Mouse (Mus musculus) CH12.LX (cell line): ENCODE results near the gene Atp8b5.

Experiments used
- CTCF ChIP-seq, 2 experiments: IDR thresholded peaks in 1 of 2; conservative IDR thresholded peaks in 1 of 2; 2 replicates each; pipeline ENCODE4 v1.5.1; 2011 to 2012; ENCODE audit warnings: low read depth in 2 of 2, low read length in 2 of 2, improper control_type of control experiment in 1 of 2, inconsistent platforms in 1 of 2, mild to moderate bottlenecking in 1 of 2, moderate library complexity in 1 of 2
- HCFC1 ChIP-seq: IDR thresholded peaks from 2 replicates; pipeline ENCODE4 v1.6.1; 2012; ENCODE audit warnings: low read depth, mild to moderate bottlenecking, inconsistent platforms, low read length, improper control_type of control experiment
- MAX ChIP-seq: IDR thresholded peaks from 2 replicates; pipeline ENCODE4 v1.6.1; 2011; ENCODE audit warnings: low read length, improper control_type of control experiment
- POLR2A ChIP-seq: IDR thresholded peaks from 2 replicates; pipeline ENCODE4 v1.6.1; 2011; ENCODE audit warnings: low read depth, mild to moderate bottlenecking, improper control_type of control experiment, low read length

DNA sequence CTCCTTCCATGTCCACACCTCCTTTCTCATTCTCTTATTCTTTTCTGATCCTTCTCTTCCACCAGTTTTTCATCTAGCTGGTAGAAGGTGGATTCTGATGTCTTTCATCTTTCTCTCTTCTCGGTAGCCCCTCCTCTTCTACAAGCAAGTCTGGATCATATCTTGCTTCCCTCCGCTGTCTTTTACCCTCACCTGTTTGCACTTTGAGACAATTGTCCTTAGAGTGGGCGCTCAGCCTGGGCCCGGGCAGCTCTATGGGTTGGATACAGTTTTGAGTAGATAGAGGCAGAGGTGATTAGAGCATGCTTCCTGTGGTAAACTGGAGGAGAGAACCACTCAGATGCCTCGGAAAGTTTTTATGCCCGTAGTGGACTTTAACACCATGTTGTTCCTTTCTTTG lies 33.5 kb upstream of the Atp8b5 start:
- TF ChIP-seq CTCF (conservative IDR thresholded peaks at IDR 0.05 in 1 of 2, IDR thresholded peaks at IDR 0.05 in 1 of 2; ENCODE audit: low read depth in 2 of 2, low read length in 2 of 2): no peak
- no peak for TF ChIP-seq MAX
- no peak for TF ChIP-seq POLR2A
- TF ChIP-seq HCFC1: no peak
